Mouse (Mus musculus) cortical plate, adult 2 months (tissue): ENCODE data around the gene Rassf5. TPM values are rescaled to one million over a fixed set of nuclear protein-coding genes. Genes with fewer than 3 reads are reported as not detected.

Source experiments
- H3K27ac ChIP-seq: fragments of 200-500 bp; 2 replicates; pipeline ENCODE4 v1.5.1; 2012; ENCODE audit warnings: low read length, control low read depth, inconsistent platforms; ENCODE audit not compliant: insufficient read depth
- H3K4me1 ChIP-seq: fragments of 200-500 bp; 2 replicates; pipeline ENCODE4 v1.6.1; 2011; ENCODE audit warnings: low read length; ENCODE audit not compliant: control insufficient read depth, insufficient read depth
- H3K4me3 ChIP-seq: fragments of 200-500 bp; 2 replicates; pipeline ENCODE4 v1.5.1; 2011; ENCODE audit warnings: mild to moderate bottlenecking, low read length, control low read depth; ENCODE audit not compliant: insufficient read depth
- CTCF ChIP-seq: fragments of 200-500 bp; IDR thresholded peaks from 2 replicates; pipeline ENCODE4 v1.5.1; 2011; ENCODE audit warnings: mild to moderate bottlenecking, control low read depth, low read length; ENCODE audit not compliant: insufficient read depth; ENCODE audit errors: extremely low read depth
- POLR2A ChIP-seq: fragments of 200-500 bp; IDR thresholded peaks from 2 replicates; pipeline ENCODE4 v1.6.1; 2011; ENCODE audit warnings: mild to moderate bottlenecking, low read length, control low read depth; ENCODE audit not compliant: insufficient read depth; ENCODE audit errors: extremely low read depth
- polyA plus RNA-seq: library from polyadenylated mRNA; depleted of rRNA; stranded (reverse); fragments of >200 nt; gene quantifications from 2 replicates; pipeline ENCODE4 v1.2.3, GENCODE M21; 2012

Rassf5 gene
- polyA plus RNA-seq, 1 experiment: 14.7 TPM

- Histone ChIP-seq H3K4me1 (no peaks in the 10 kb centered on the region), H3K27ac (no peak overlapping the region), H3K4me3 (no peak overlapping the region)
- TF ChIP-seq CTCF: no peak
- TF ChIP-seq POLR2A: no peak
Measured at GRCm38 (mm10) chr1:131142472-131142871, 102.6 kb downstream of the Rassf5 start.

- Histone ChIP-seq H3K27ac (no peak overlapping the region), H3K4me1 (peaks cover 2% of the 10 kb centered on the region; the same call in 1 of the 2 replicates)
- no peak for TF ChIP-seq POLR2A
- TF ChIP-seq CTCF: no peak
Measured at GRCm38 (mm10) chr1:131141449-131141848, 103.6 kb downstream of the Rassf5 start.

GRCm38 (mm10) chr1:131139102-131140095 lies 105.7 kb downstream of the Rassf5 start:
- no peak overlapping the region for H3K27ac ChIP-seq
- TF ChIP-seq CTCF (no peak), POLR2A (no peak)
- peak overlapping the region; percentile 43; the same call in 1 of the 2 replicates for H3K4me3 ChIP-seq
- peaks cover 4% of the 10 kb centered on the region for H3K4me1 ChIP-seq

More at GRCm38 (mm10) chr1:131141449-131141848, 103.6 kb downstream of the Rassf5 start:
- no peak overlapping the region for H3K4me3 ChIP-seq

GRCm38 (mm10) chr1:131138191-131139016 lies 106.7 kb downstream of the Rassf5 start, which contains the start of gene Dyrk3:
TSS of gene Dyrk3 (minus strand) at chr1:131138340.
- H3K27ac ChIP-seq: peak within 1 kb of the TSS; percentile 82; the same call in 1 of the 2 replicates
- peak within 1 kb of the TSS; percentile 43 for H3K4me3 ChIP-seq
- peaks cover 4% of the 10 kb centered on the region for H3K4me1 ChIP-seq
- peak; percentile 52 for TF ChIP-seq CTCF
- TF ChIP-seq POLR2A: peak; percentile 86

- H3K27ac ChIP-seq: peak overlapping the region; percentile 82; the same call in 1 of the 2 replicates
- peaks cover 4% of the 10 kb centered on the region for H3K4me1 ChIP-seq
- H3K4me3 ChIP-seq: peak overlapping the region; percentile 43
- no peak for TF ChIP-seq POLR2A
- TF ChIP-seq CTCF: no peak
Measured at GRCm38 (mm10) chr1:131137717-131138118, 107.3 kb downstream of the Rassf5 start.

- Histone ChIP-seq H3K4me1 (peaks cover 4% of the 10 kb centered on the region), H3K4me3 (peak overlapping the region; percentile 43), H3K27ac (no peak overlapping the region)
- TF ChIP-seq POLR2A (no peak), CTCF (no peak)
Measured at GRCm38 (mm10) chr1:131137111-131137510, 107.9 kb downstream of the Rassf5 start.

GRCm38 (mm10) chr1:131135960-131136629 lies 109.0 kb downstream of the Rassf5 start:
- H3K4me1 ChIP-seq: peaks cover 4% of the 10 kb centered on the region
- H3K27ac ChIP-seq: no peak overlapping the region
- TF ChIP-seq CTCF (no peak), POLR2A (no peak)
- H3K4me3 ChIP-seq: peak overlapping the region; percentile 43; the same call in 1 of the 2 replicates

GRCm38 (mm10) chr1:131134942-131135522 lies 110.0 kb downstream of the Rassf5 start:
- H3K4me3 ChIP-seq: no peak overlapping the region
- H3K27ac ChIP-seq: no peak overlapping the region
- TF ChIP-seq CTCF (no peak), POLR2A (no peak)
- H3K4me1 ChIP-seq: peaks cover 4% of the 10 kb centered on the region
